8 mouse cellular contexts compared by ENCODE assay signal in the genomic region with DNA sequence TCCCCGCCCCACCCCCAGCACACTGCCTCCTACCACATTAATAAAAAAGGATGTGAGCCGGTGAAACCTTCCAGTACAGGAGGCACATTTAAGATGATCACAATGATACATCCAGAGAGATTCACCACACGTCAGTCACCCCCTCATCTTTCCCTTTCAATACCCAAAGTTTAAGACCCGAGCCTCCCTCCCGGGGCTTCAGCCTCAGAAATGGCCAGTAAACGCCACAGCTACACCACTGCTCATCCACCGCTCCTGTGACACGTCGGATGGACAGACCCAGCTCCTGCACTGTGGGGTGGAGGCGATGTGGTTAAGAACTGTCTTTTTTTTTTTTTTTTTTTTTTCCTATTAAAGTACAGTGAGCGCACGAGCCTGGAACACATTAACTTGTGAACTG. TPM values are rescaled to one million over a fixed set of nuclear protein-coding genes. Genes with fewer than 3 reads are reported as not detected.
DNase-seq lines count a peak whose midpoint lies in the region; ATAC-seq and TF ChIP-seq lines count a peak whose summit lies in the region.

No protein-coding gene starts in this region.

- peak; percentile 95 for DNase-seq in heart, adult 11 months
- no peak for DNase-seq in heart, postnatal 25 days (ENCODE audit: low spot score)
- no peak for DNase-seq in liver, embryonic 14.5 days (ENCODE audit: low read depth in 3 of 3, low spot score in 3 of 3)
- no peak for DNase-seq in gastrocnemius, adult 8-10 months (ENCODE audit: low spot score in 2 of 2)
- no peak for DNase-seq in left cerebral cortex, postnatal 14 days (ENCODE audit: low spot score in 2 of 2)

- peak overlapping the region; percentile 62 for H3K9ac ChIP-seq in forebrain, embryonic 15.5 days (replicated peaks)
- H3K9ac ChIP-seq in liver, embryonic 14.5 days (replicated peaks): no peak overlapping the region

- intact Hi-C loops in heart, postnatal 25 days (cut with DNase I): no loop called here
- intact Hi-C loops in left cerebral cortex, postnatal 14 days (cut with DNase I): no loop called here

- H3K4me2 ChIP-seq in forebrain, embryonic 15.5 days (replicated peaks): peak overlapping the region; percentile 83
- H3K4me2 ChIP-seq in liver, embryonic 14.5 days (ENCODE audit: low read depth): peak overlapping the region; percentile 77

- 10% methylated on average over 12 of the region's 12 CpGs for WGBS in forebrain, embryonic 15.5 days
- 5% methylated on average over 12 of the region's 12 CpGs for WGBS in liver, embryonic 14.5 days (ENCODE audit: insufficient replicate concordance)
- 7% methylated on average over 12 of the region's 12 CpGs for WGBS in small intestine, adult 2 months

- no peak for TF ChIP-seq CTCF in E14TG2a.4 (conservative IDR thresholded peaks at IDR 0.05; ENCODE audit: low read length)
- TF ChIP-seq CTCF in liver, embryonic 14.5 days (IDR thresholded peaks at IDR 0.05; ENCODE audit: low read depth): no peak
- TF ChIP-seq CTCF in small intestine, adult 2 months (IDR thresholded peaks at IDR 0.05; ENCODE audit: extremely low read depth, insufficient read length, insufficient replicate concordance, low read depth, low read length): no peak

- H3K9me3 ChIP-seq in E14TG2a.4 (ENCODE audit: low read length): no peaks in the 10 kb centered on the region
- H3K9me3 ChIP-seq in forebrain, embryonic 15.5 days: no peaks in the 10 kb centered on the region
- H3K9me3 ChIP-seq in liver, embryonic 14.5 days (ENCODE audit: control insufficient read depth, low read length): no peaks in the 10 kb centered on the region

- peaks cover 4% of the 10 kb centered on the region; the same call in 1 of the 2 replicates for H3K4me1 ChIP-seq in E14TG2a.4 (replicated peaks; ENCODE audit: low read depth, low read length)
- H3K4me1 ChIP-seq in forebrain, embryonic 15.5 days: peaks cover 10% of the 10 kb centered on the region
- H3K4me1 ChIP-seq in liver, embryonic 14.5 days (replicated peaks; ENCODE audit: control insufficient read depth in 2 of 2, insufficient read depth in 2 of 2, low read length in 1 of 2): peaks cover 0 to 4% of the 10 kb centered on the region in 2 experiments; a peak in 1 of 4 replicates
- no peaks in the 10 kb centered on the region for H3K4me1 ChIP-seq in small intestine, adult 2 months (ENCODE audit: control insufficient read depth, insufficient read depth, insufficient read length, low read length)

- peaks cover 68% of the 10 kb centered on the region for H3K27me3 ChIP-seq in E14TG2a.4 (ENCODE audit: insufficient read depth, low read length)
- H3K27me3 ChIP-seq in forebrain, embryonic 15.5 days: no peaks in the 10 kb centered on the region
- H3K27me3 ChIP-seq in liver, embryonic 14.5 days (ENCODE audit: control insufficient read depth, insufficient read depth, low read length): peaks cover 34% of the 10 kb centered on the region
- no peaks in the 10 kb centered on the region for H3K27me3 ChIP-seq in small intestine, adult 2 months (ENCODE audit: control insufficient read depth, insufficient read depth, low read length)

- no peak for TF ChIP-seq POLR2A in small intestine, adult 2 months (IDR thresholded peaks at IDR 0.05; ENCODE audit: low read depth, low read length)

- H3K4me3 ChIP-seq in E14TG2a.4 (replicated peaks; ENCODE audit: low read length): peak overlapping the region; percentile 80
- H3K4me3 ChIP-seq in forebrain, embryonic 15.5 days: peak overlapping the region; percentile 58
- H3K4me3 ChIP-seq in liver, embryonic 14.5 days (ENCODE audit: insufficient read depth in 1 of 2, low read depth in 2 of 2, low read length in 2 of 2): peak overlapping the region; percentile 54 to 57
- peak overlapping the region; percentile 95 for H3K4me3 ChIP-seq in small intestine, adult 2 months (ENCODE audit: low read depth, low read length)

- H3K36me3 ChIP-seq in E14TG2a.4 (ENCODE audit: insufficient read depth, low read length): no peaks in the 10 kb centered on the region
- no peaks in the 10 kb centered on the region for H3K36me3 ChIP-seq in forebrain, embryonic 15.5 days
- no peaks in the 10 kb centered on the region for H3K36me3 ChIP-seq in liver, embryonic 14.5 days (replicated peaks; ENCODE audit: control insufficient read depth, insufficient read depth, low read depth)
- no peaks in the 10 kb centered on the region for H3K36me3 ChIP-seq in small intestine, adult 2 months (ENCODE audit: control insufficient read depth, insufficient read depth, low read length)

- ATAC-seq in forebrain, embryonic 15.5 days (replicated peaks): peak; percentile 30; the same call in 1 of the 2 replicates
- ATAC-seq in liver, embryonic 14.5 days (ENCODE audit: insufficient read depth): no peak

- no peak overlapping the region for H3K27ac ChIP-seq in forebrain, embryonic 15.5 days (replicated peaks)
- no peak overlapping the region for H3K27ac ChIP-seq in liver, embryonic 14.5 days
- H3K27ac ChIP-seq in small intestine, adult 2 months (ENCODE audit: insufficient read depth, low read depth, low read length): peak overlapping the region; percentile 91

- no peak for TF ChIP-seq EP300 in liver, embryonic 14.5 days (IDR thresholded peaks at IDR 0.05; ENCODE audit: low read depth)

RNA-seq across cellular contexts. Expression of a gene that starts 1.0 kb away (rescaled TPM):
- 10 to 100 TPM; 34.8 to 48.2 TPM for total RNA-seq in heart, postnatal 25 days (2021)
- 3.4 and 3.6 TPM in 2 replicates for polyA plus RNA-seq in forebrain, embryonic 15.5 days (2015; fragmentation: Nextera tagmentation; extraction: Ambion mirVana)
- polyA plus RNA-seq in liver, embryonic 14.5 days (2012; rRNA removed): 0.69 and 0.88 TPM in 2 replicates
- 1.1 and 1.4 TPM in 2 replicates for polyA plus RNA-seq in liver, embryonic 14.5 days (2014; fragmentation: Nextera tagmentation; extraction: Ambion mirVana)
- 2.0 and 4.0 TPM in 2 replicates for polyA plus RNA-seq in small intestine, adult 2 months (2012; rRNA removed)
- 10 to 100 TPM in 2 of 4 experiments, 1 to 10 TPM in 2; 9.3 to 14.3 (median 11.0) TPM for total RNA-seq in gastrocnemius, adult 8-10 months (2022)
- 10 to 100 TPM; 19.9 to 20.6 TPM for total RNA-seq in left cerebral cortex, postnatal 14 days (2021)

RNA-seq across cellular contexts. Expression of a gene that starts 30.0 kb away (rescaled TPM):
- total RNA-seq in heart, postnatal 25 days (2021): 10 to 100 TPM in 1 of 2 experiments, 1 to 10 TPM in 1; 9.2 to 11.0 TPM
- 24.5 and 27.4 TPM in 2 replicates for polyA plus RNA-seq in forebrain, embryonic 15.5 days (2015; fragmentation: Nextera tagmentation; extraction: Ambion mirVana)
- 1.2 and 1.3 TPM in 2 replicates for polyA plus RNA-seq in liver, embryonic 14.5 days (2012; rRNA removed)
- polyA plus RNA-seq in liver, embryonic 14.5 days (2014; fragmentation: Nextera tagmentation; extraction: Ambion mirVana): 2.3 and 2.8 TPM in 2 replicates
- polyA plus RNA-seq in small intestine, adult 2 months (2012; rRNA removed): 5.1 and 8.7 TPM in 2 replicates
- 1 to 10 TPM; 2.3 to 3.5 (median 2.9) TPM for total RNA-seq in gastrocnemius, adult 8-10 months (2022)
- 10 to 100 TPM; 20.6 to 23.5 TPM for total RNA-seq in left cerebral cortex, postnatal 14 days (2021)
